Mouse (Mus musculus) testis, adult 2 months (tissue): ENCODE measurements around the gene Olfr395. TPM values are rescaled to one million over a fixed set of nuclear protein-coding genes. Genes with fewer than 3 reads are reported as not detected.
"Not testable (repeated sequence)": the region's sequence is repeated elsewhere in the genome, so short reads cannot be mapped to it uniquely, and the experiment has no call there.

ENCODE experiments used
- H3K27ac ChIP-seq: fragments of 200-500 bp; 2 replicates; pipeline ENCODE4 v1.5.1; 2012; ENCODE audit warnings: low read depth, low read length; ENCODE audit not compliant: control insufficient read depth, insufficient read depth
- H3K27me3 ChIP-seq: fragments of 200-500 bp; 2 replicates; pipeline ENCODE4 v1.6.1; 2012; ENCODE audit warnings: mild to moderate bottlenecking, low read length, moderate library complexity; ENCODE audit not compliant: control insufficient read depth, insufficient read depth
- H3K36me3 ChIP-seq: fragments of 200-500 bp; 2 replicates; pipeline ENCODE4 v1.6.1; 2012; ENCODE audit warnings: mild to moderate bottlenecking, low read length; ENCODE audit not compliant: control insufficient read depth, insufficient read depth
- H3K4me1 ChIP-seq: fragments of 200-500 bp; 2 replicates; pipeline ENCODE4 v1.6.1; 2012; ENCODE audit warnings: low read length; ENCODE audit not compliant: control insufficient read depth, insufficient read depth
- H3K4me3 ChIP-seq: fragments of 200-500 bp; 2 replicates; pipeline ENCODE4 v1.5.1; 2012; ENCODE audit warnings: low read depth, mild to moderate bottlenecking, low read length, moderate library complexity, mixed read lengths; ENCODE audit not compliant: control insufficient read depth
- CTCF ChIP-seq: fragments of 200-500 bp; IDR thresholded peaks from 2 replicates; pipeline ENCODE4 v1.5.1; 2012; ENCODE audit warnings: low read depth, mild to moderate bottlenecking, inconsistent platforms, low read length, moderate library complexity; ENCODE audit not compliant: control insufficient read depth, insufficient read depth, insufficient replicate concordance
- POLR2A ChIP-seq: fragments of 200-500 bp; IDR thresholded peaks from 2 replicates; pipeline ENCODE4 v1.6.1; 2012; ENCODE audit warnings: low read depth, mild to moderate bottlenecking, inconsistent platforms, low read length, moderate library complexity; ENCODE audit not compliant: control insufficient read depth
- polyA plus RNA-seq: library from polyadenylated mRNA; depleted of rRNA; stranded (reverse); fragments of >200 nt; gene quantifications from 2 replicates; pipeline ENCODE4 v1.2.3, GENCODE M21; 2012; rRNA removed

Gene Olfr395
- polyA plus RNA-seq: not detected in 2 replicates

DNA sequence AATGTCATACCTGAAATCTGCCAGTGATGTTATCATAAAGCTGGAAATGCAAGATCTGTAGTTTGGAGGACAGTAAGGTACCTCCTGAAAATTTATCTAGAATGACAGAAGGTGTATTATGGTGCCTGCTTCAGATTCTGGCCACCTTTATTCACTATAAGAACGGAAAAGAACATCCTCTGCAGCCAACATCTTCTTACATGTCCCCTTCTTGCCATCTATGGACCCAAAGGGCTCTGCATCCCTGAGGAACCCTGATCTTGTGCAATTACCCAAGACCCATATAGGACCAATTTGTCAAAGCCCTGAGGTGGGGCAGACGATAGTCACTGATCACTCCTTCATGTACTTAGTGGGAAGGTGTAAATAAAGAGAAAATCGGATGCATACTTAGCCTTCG lies at the start of gene Olfr395:
Gene Olfr395 (minus strand): TSS at position 101 of the 400 bp plus-strand sequence.
- not testable (repeated sequence) for H3K36me3 ChIP-seq, H3K4me1 ChIP-seq, H3K27ac ChIP-seq, H3K27me3 ChIP-seq, H3K4me3 ChIP-seq

DNA sequence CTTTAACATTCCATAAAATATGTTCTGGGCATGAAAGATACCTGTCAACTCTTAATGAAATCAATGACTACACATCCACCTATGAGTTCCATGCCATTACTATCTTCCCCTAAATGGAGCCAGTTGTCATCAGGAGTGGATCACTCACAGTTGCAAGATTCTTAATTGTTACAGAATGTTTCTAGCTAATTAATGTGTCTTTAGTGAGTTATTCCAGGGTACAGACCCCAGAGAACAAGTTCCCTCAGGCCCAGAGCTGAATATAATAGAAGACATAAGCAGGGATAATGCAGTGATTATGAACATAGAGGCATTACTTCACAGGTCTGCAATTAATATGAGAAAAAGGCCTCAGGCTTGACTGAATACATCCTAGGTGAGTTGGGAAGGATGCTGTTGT lies 27.3 kb upstream of the Olfr395 start, which contains the start of gene Olfr23:
Gene Olfr23 (plus strand): TSS at position 301 of the 400 bp plus-strand sequence.
- Histone ChIP-seq H3K27ac (no peak within 1 kb of the TSS), H3K4me3 (no peak within 1 kb of the TSS), H3K36me3 (no peaks in the 10 kb centered on the region), H3K27me3 (no peaks in the 10 kb centered on the region), H3K4me1 (no peaks in the 10 kb centered on the region)
- TF ChIP-seq POLR2A: no peak
- TF ChIP-seq CTCF: no peak

DNA sequence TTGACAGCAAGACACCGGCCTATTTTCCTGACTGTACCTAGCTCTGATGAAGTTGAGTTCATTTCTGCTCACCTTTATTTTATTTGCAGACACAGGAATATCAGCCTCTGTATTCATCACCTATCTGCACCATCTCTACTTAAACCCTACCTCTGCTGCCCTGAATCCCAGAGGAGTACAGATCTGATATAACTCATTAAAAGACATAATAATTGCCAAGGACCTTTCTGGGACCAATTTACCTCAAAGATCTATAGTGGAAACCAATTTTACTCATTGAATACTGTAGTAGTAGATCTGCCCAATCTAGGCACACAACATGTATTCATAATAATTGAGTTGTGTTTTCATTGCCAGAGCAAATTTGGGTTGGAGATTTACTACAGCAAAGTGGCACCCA lies 18.4 kb downstream of the Olfr395 start, which contains the start of gene Olfr394:
Gene Olfr394 (minus strand): TSS at position 101 of the 400 bp plus-strand sequence.
- Histone ChIP-seq H3K27ac (no peak within 1 kb of the TSS), H3K27me3 (no peaks in the 10 kb centered on the region), H3K36me3 (no peaks in the 10 kb centered on the region), H3K4me1 (no peaks in the 10 kb centered on the region), H3K4me3 (no peak within 1 kb of the TSS)
- TF ChIP-seq CTCF: no peak
- TF ChIP-seq POLR2A: no peak

Other genes starting within 250 kb of the Olfr395 start
- 1.7 and 2.2 TPM in 2 replicates for gene Zfp735, start 220.5 kb downstream of the Olfr395 start, polyA plus RNA-seq
- not detected in 2 replicates for gene Olfr389, start 128.6 kb downstream of the Olfr395 start, polyA plus RNA-seq
- not detected in 2 replicates for gene Olfr390, start 126.3 kb downstream of the Olfr395 start, polyA plus RNA-seq
- gene Olfr391-ps, start 106.2 kb downstream of the Olfr395 start, polyA plus RNA-seq: not detected in 2 replicates
- not detected in 2 replicates for gene Olfr392, start 92.2 kb downstream of the Olfr395 start, polyA plus RNA-seq
- not detected in 2 replicates for gene Olfr393, start 57.8 kb downstream of the Olfr395 start, polyA plus RNA-seq
- gene Olfr394, start 18.5 kb downstream of the Olfr395 start, polyA plus RNA-seq: not detected in 2 replicates
- 1.6 and 2.9 TPM in 2 replicates for gene Olfr23, start 27.4 kb upstream of the Olfr395 start, polyA plus RNA-seq
- gene Olfr397, start 51.5 kb upstream of the Olfr395 start, polyA plus RNA-seq: not detected in 2 replicates
- gene Olfr398, start 81.1 kb upstream of the Olfr395 start, polyA plus RNA-seq: 0.07 and 0.19 TPM in 2 replicates
- not detected in 2 replicates for gene Olfr139, start 147.3 kb upstream of the Olfr395 start, polyA plus RNA-seq
- gene Olfr399, start 147.3 kb upstream of the Olfr395 start, polyA plus RNA-seq: not detected in 2 replicates
- gene Zfp616, start 160.7 kb upstream of the Olfr395 start, polyA plus RNA-seq: 0.01 TPM in 1 of 2 replicates, not detected in the other
- not detected in 2 replicates for gene Olfr401, start 204.4 kb upstream of the Olfr395 start, polyA plus RNA-seq
- gene Olfr402, start 244.2 kb upstream of the Olfr395 start, polyA plus RNA-seq: 0.24 and 0.31 TPM in 2 replicates